Mouse (Mus musculus) heart, embryonic 15.5 days (tissue): ENCODE results near the gene Iqgap2. TPM values are rescaled to one million over a fixed set of nuclear protein-coding genes. Genes with fewer than 3 reads are reported as not detected.

Source experiments
- ATAC-seq: fragments of 200-750 bp; cut with Nextera tagmentation; replicated peaks from 2 replicates; pipeline ENCODE4 v1.8.0; 2017; ENCODE audit warnings: low read depth, moderate TSS enrichment; ENCODE audit not compliant: insufficient number of reproducible peaks, insufficient read depth, low FRiP score
- H3K27ac ChIP-seq: fragments of 300-500 bp; sonication (generic); 2 replicates; pipeline ENCODE4 v1.5.1; 2015; ENCODE audit warnings: mild to moderate bottlenecking, inconsistent platforms
- H3K27me3 ChIP-seq: fragments of 300-500 bp; sonication (generic); 2 replicates; pipeline ENCODE4 v1.6.1; 2015; ENCODE audit warnings: inconsistent platforms
- H3K36me3 ChIP-seq: fragments of 300-500 bp; sonication (generic); 2 replicates; pipeline ENCODE4 v1.6.1; 2015; ENCODE audit warnings: mild to moderate bottlenecking, inconsistent platforms
- H3K4me1 ChIP-seq: fragments of 300-500 bp; sonication (generic); replicated peaks from 2 replicates; pipeline ENCODE4 v1.6.1; 2015; ENCODE audit warnings: inconsistent platforms
- H3K4me2 ChIP-seq: fragments of 300-500 bp; sonication (generic); 2 replicates; pipeline ENCODE4 v1.6.1; 2015; ENCODE audit warnings: inconsistent platforms, mild to moderate bottlenecking, moderate library complexity
- H3K4me3 ChIP-seq: fragments of 300-500 bp; sonication (generic); 2 replicates; pipeline ENCODE4 v1.5.1; 2015; ENCODE audit warnings: mild to moderate bottlenecking, inconsistent platforms
- H3K9ac ChIP-seq: fragments of 300-500 bp; sonication (generic); 2 replicates; pipeline ENCODE4 v1.6.1; 2015; ENCODE audit warnings: mild to moderate bottlenecking, inconsistent platforms
- H3K9me3 ChIP-seq: fragments of 300-500 bp; sonication (generic); replicated peaks from 2 replicates; pipeline ENCODE4 v1.6.1; 2016; ENCODE audit warnings: inconsistent platforms
- WGBS: fragments of 180-500 bp; shearing (Covaris S2); methylation state at CpG from one replicate; pipeline ENCODE4 v1.1.7; 2015; ENCODE audit warnings: mixed read lengths; 5-methylcytosine and 5-hydroxymethylcytosine counted together
- polyA plus RNA-seq: library from polyadenylated mRNA; unstranded; fragments of >200 nt; fragmentation: Nextera tagmentation; extraction: Ambion mirVana; gene quantifications from 2 replicates; pipeline ENCODE4 v1.2.1, GENCODE M21; 2015

Iqgap2 gene
- polyA plus RNA-seq, 1 experiment from 2014 or later: 2.4 TPM

- H3K4me2 ChIP-seq: no peak overlapping the region
Measured at GRCm38 (mm10) chr13:95670534-95670933, 221.2 kb downstream of the Iqgap2 start.

DNA sequence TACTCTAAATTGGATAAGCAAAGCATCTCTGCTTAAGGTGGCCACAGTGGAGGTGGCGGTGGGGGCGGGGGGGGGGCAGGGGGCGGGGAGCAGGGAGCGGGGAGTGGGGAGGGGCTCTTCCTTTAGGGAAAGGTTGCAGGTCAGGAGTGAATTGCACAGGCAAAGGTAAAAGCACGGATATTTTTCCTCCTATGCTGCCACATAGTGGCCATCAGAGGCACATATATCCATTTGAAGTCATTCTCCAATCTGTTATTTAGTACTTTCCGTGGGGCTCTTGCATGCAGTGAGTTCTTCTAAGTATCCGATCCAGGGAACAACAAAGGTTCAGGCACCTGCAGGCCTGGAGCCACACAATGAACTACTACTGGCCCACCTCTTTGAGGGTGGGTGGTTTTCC, 224.5 kb downstream of the Iqgap2 start:
- H3K4me1 ChIP-seq: peaks cover 10% of the 10 kb centered on the region
- H3K9me3 ChIP-seq: no peaks in the 10 kb centered on the region
- 28% methylated on average over 7 of the region's 7 CpGs for WGBS
- H3K4me2 ChIP-seq: 0 out of 2 replicates have a peak overlapping the region, but pooled peaks have one; percentile 26
- 0 out of 2 replicates have a peak, but pooled peaks have one; percentile 13 for ATAC-seq
- no peak overlapping the region for H3K4me3 ChIP-seq
- no peak overlapping the region for H3K27ac ChIP-seq
- H3K27me3 ChIP-seq: no peaks in the 10 kb centered on the region
- H3K9ac ChIP-seq: no peak overlapping the region
- H3K36me3 ChIP-seq: no peaks in the 10 kb centered on the region

More at GRCm38 (mm10) chr13:95670534-95670933, 221.2 kb downstream of the Iqgap2 start:
- Histone ChIP-seq H3K27me3 (no peaks in the 10 kb centered on the region), H3K36me3 (no peaks in the 10 kb centered on the region), H3K9me3 (no peaks in the 10 kb centered on the region), H3K4me1 (peaks cover 11% of the 10 kb centered on the region), H3K27ac (no peak overlapping the region), H3K4me3 (no peak overlapping the region), H3K9ac (no peak overlapping the region)
- 62% methylated on average over 5 of the region's 5 CpGs for WGBS
- ATAC-seq: no peak

DNA sequence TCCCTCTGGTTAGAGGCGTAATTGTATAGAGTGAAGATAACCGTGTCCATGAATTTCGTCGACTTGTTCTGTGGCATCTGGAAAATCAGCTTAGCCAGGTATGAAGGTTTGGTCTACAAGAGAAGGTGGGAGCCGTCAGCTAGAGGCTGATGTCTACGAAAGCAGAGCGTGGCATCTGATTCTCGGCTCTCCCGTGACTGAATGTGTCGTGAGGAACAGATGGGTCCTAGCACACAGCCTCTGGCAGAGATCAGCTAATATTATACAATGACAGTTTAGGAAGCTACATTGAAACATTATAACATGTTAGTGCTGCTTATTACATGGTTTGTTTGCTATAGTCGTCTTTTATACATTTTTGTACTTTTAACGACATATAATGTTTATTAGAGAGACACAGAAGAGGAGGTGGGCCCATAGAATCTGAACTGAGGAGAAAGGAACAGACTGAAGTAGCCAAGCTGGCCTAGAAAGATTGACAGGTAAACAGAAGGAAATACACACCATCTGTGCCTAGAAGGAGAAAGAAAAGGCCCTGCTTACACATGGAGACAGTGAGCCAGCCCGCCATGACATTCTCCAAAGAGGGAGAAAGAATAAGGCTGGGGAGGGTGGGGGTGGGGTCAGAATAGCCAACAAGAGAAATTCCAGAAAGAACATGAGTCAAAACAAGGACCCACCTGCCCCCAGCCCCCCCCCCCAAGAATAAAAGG, 225.9 kb downstream of the Iqgap2 start:
- WGBS: 85% methylated on average over 13 of the region's 13 CpGs
- H3K4me2 ChIP-seq: no peak overlapping the region
- no peak overlapping the region for H3K27ac ChIP-seq
- no peaks in the 10 kb centered on the region for H3K36me3 ChIP-seq
- H3K27me3 ChIP-seq: no peaks in the 10 kb centered on the region
- no peak overlapping the region for H3K4me3 ChIP-seq
- no peaks in the 10 kb centered on the region for H3K4me1 ChIP-seq
- no peak overlapping the region for H3K9ac ChIP-seq
- no peaks in the 10 kb centered on the region for H3K9me3 ChIP-seq
- no peak for ATAC-seq

GRCm38 (mm10) chr13:95663834-95664233, 227.9 kb downstream of the Iqgap2 start:
- no peaks in the 10 kb centered on the region for H3K4me1 ChIP-seq
- 90% methylated on average over 4 of the region's 4 CpGs for WGBS
- H3K4me2 ChIP-seq: no peak overlapping the region
- no peak overlapping the region for H3K27ac ChIP-seq
- H3K4me3 ChIP-seq: no peak overlapping the region
- H3K36me3 ChIP-seq: no peaks in the 10 kb centered on the region
- no peaks in the 10 kb centered on the region for H3K9me3 ChIP-seq
- no peak for ATAC-seq
- H3K9ac ChIP-seq: no peak overlapping the region
- no peaks in the 10 kb centered on the region for H3K27me3 ChIP-seq

DNA sequence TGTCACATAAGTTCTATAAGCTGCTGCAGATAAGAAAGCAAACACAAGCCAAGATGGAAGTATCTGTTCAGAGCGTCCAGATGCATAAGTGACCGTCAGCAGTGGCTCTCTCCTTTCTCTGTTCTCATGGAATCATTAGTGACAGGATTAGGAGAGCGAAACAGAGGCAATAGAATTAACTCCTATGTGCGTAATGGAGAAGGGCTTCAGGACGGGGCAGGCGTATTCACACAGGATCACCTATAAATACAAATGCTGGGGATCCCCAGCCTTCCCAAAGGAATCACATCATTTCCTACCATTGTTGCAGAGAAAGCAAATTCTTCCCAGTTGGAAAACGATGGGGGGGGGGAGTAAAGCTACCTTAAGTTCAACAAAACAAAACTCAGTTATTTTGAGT, 232.3 kb downstream of the Iqgap2 start:
- Histone ChIP-seq H3K27ac (peak overlapping the region; percentile 73), H3K27me3 (no peaks in the 10 kb centered on the region), H3K4me2 (no peak overlapping the region), H3K9me3 (no peaks in the 10 kb centered on the region), H3K4me1 (peaks cover 11% of the 10 kb centered on the region), H3K36me3 (no peaks in the 10 kb centered on the region), H3K9ac (no peak overlapping the region), H3K4me3 (no peak overlapping the region)
- 57% methylated on average over 7 of the region's 7 CpGs for WGBS
- peak; percentile 37; the same call in 1 of the 2 replicates for ATAC-seq

DNA sequence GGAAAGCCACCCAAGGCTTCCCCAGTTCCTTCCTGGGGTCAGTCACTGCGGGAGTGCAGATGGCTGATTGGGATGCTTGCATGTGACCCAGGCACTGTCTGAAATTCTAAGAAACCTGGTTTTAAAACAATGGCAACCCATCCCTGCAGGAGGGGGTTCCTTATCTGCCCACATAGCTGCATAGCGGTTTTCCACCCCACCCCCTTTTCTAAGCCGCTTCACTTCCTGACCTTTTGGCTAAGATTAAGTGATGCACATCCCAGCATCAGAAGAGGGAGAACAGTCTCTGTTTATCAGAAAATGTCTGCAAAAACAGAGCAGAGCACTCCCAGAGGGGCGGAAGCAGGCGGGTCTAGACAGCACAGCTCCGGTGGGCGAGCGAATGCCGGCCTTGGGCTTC, 234.6 kb downstream of the Iqgap2 start:
- H3K4me3 ChIP-seq: no peak overlapping the region
- no peaks in the 10 kb centered on the region for H3K27me3 ChIP-seq
- H3K4me1 ChIP-seq: peaks cover 11% of the 10 kb centered on the region
- 37% methylated on average over 9 of the region's 9 CpGs for WGBS
- no peaks in the 10 kb centered on the region for H3K36me3 ChIP-seq
- no peak overlapping the region for H3K4me2 ChIP-seq
- H3K9me3 ChIP-seq: no peaks in the 10 kb centered on the region
- no peak overlapping the region for H3K9ac ChIP-seq
- peak overlapping the region; percentile 11; the same call in 1 of the 2 replicates for H3K27ac ChIP-seq
- ATAC-seq: peak; percentile 65

DNA sequence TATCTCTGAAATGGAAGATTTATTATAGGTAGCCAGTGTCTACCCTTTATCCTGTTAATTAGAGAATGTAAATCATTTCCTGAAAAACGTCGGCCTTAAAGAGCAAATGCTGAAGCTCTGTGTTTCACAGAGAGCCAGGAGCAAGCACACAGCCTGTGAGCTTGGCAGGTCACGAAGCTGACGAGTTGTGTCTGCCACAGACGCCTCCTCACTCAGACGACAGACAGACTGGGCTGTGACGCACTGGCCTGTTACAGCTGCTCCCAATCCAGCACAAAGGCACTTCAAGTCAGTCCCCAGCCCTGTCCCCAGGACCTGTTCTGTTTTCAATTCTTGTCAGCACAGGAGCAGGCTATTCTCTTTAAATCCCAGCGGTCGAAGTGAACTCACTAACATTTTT, 236.4 kb downstream of the Iqgap2 start:
- 0 out of 2 replicates have a peak, but pooled peaks have one; percentile 48 for ATAC-seq
- H3K9me3 ChIP-seq: no peaks in the 10 kb centered on the region
- H3K27ac ChIP-seq: peak overlapping the region; percentile 67
- H3K36me3 ChIP-seq: no peaks in the 10 kb centered on the region
- H3K9ac ChIP-seq: no peak overlapping the region
- H3K4me1 ChIP-seq: peaks cover 11% of the 10 kb centered on the region
- H3K27me3 ChIP-seq: no peaks in the 10 kb centered on the region
- H3K4me3 ChIP-seq: no peak overlapping the region
- peak overlapping the region; percentile 20; the same call in 1 of the 2 replicates for H3K4me2 ChIP-seq
- WGBS: 17% methylated on average over 9 of the region's 9 CpGs

GRCm38 (mm10) chr13:95653696-95654095, 238.0 kb downstream of the Iqgap2 start:
- H3K9me3 ChIP-seq: no peaks in the 10 kb centered on the region
- WGBS: 66% methylated on average over 4 of the region's 4 CpGs
- ATAC-seq: no peak

DNA sequence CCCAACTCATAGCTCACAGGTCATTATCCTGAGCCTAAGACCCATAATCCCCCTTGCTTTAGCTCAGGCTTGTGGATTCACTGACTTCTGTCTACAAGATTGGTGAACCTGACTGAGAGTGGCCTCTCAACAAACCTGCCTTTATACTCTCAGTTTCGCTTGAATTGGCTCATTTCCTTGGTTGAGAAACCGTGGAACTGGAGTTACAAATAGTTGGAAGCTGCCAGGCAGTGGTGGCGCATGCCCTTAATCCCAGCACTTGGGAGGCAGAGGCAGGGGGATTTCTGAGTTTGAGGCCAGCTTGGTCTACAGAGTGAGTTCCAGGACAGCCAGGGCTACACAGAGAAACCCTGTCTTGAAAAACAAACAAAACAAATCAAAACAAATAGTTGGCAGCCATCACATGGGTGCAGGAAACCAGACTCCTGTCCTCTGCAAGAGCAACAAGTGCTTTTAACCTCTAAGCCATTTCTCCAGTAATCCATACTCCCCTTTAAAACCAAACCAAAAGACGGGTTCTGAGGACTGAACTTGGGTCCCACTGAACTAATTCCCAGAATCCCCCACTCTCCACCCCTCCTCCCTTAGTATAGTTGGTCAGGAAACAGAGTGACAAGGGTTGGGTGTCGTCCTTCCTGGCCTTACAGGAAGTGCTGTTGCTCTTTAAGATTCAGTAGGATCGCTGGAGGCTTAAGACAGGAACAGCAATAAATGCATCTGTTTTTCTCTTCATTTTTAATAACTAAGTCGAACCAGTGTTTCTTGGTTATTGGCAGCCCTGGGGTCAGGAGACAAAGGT, 239.7 kb downstream of the Iqgap2 start:
- no peak overlapping the region for H3K9ac ChIP-seq
- peaks cover 15% of the 10 kb centered on the region for H3K4me1 ChIP-seq
- H3K27me3 ChIP-seq: no peaks in the 10 kb centered on the region
- no peak overlapping the region for H3K4me3 ChIP-seq
- no peak for ATAC-seq
- no peaks in the 10 kb centered on the region for H3K9me3 ChIP-seq
- 78% methylated on average over 7 of the region's 7 CpGs for WGBS
- H3K4me2 ChIP-seq: no peak overlapping the region
- H3K27ac ChIP-seq: no peak overlapping the region
- H3K36me3 ChIP-seq: no peaks in the 10 kb centered on the region

More at GRCm38 (mm10) chr13:95653696-95654095, 238.0 kb downstream of the Iqgap2 start:
- H3K4me1 ChIP-seq: peaks cover 11% of the 10 kb centered on the region
- no peak overlapping the region for H3K4me3 ChIP-seq
- no peak overlapping the region for H3K27ac ChIP-seq
- no peaks in the 10 kb centered on the region for H3K36me3 ChIP-seq
- H3K4me2 ChIP-seq: no peak overlapping the region
- no peak overlapping the region for H3K9ac ChIP-seq
- H3K27me3 ChIP-seq: no peaks in the 10 kb centered on the region

DNA sequence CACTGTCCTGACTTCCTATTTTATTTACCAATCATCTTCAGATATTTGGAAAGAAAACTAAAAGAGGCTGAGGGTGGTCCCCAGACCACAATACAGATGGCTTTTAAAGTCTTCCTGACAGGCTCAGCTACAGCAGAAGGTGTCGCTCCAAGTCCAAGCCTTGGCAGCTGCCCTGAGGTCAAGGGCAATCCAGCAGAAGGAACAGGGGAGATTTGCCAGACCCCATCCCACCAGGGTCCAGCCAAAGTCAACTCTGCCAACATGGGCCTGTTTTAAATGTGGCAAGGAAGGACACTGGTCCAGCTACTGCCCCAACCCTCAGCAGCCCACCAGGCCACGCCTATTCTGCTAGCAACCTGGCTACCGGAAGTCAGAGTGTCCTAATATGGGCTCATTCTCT, 241.8 kb downstream of the Iqgap2 start:
- WGBS: 85% methylated on average over 3 of the region's 3 CpGs
- Histone ChIP-seq H3K9ac (no peak overlapping the region), H3K4me3 (no peak overlapping the region), H3K27me3 (no peaks in the 10 kb centered on the region), H3K4me1 (peaks cover 9% of the 10 kb centered on the region), H3K27ac (no peak overlapping the region), H3K9me3 (no peaks in the 10 kb centered on the region), H3K36me3 (no peaks in the 10 kb centered on the region), H3K4me2 (no peak overlapping the region)
- no peak for ATAC-seq

GRCm38 (mm10) chr13:95647248-95647647, 244.5 kb downstream of the Iqgap2 start:
- H3K4me1 ChIP-seq: peaks cover 15% of the 10 kb centered on the region

More at GRCm38 (mm10) chr13:95647248-95647647, 244.5 kb downstream of the Iqgap2 start:
- Histone ChIP-seq H3K4me2 (no peak overlapping the region), H3K36me3 (no peaks in the 10 kb centered on the region), H3K9me3 (no peaks in the 10 kb centered on the region), H3K9ac (no peak overlapping the region), H3K27me3 (no peaks in the 10 kb centered on the region), H3K27ac (peak overlapping the region; percentile 44), H3K4me3 (no peak overlapping the region)
- 53% methylated on average over 4 of the region's 4 CpGs for WGBS
- ATAC-seq: no peak
